Mouse (Mus musculus): Measurements from ENCODE around the gene Nek9. TPM values are rescaled to one million over a fixed set of nuclear protein-coding genes. Genes with fewer than 3 reads are reported as not detected.
A peak's percentile ranks its signal among the peaks of the same experiment; 100 is the strongest.

The Nek9 gene
- polyA plus RNA-seq, 2 experiments from 2014 or later: 11.2 to 13.9 TPM

DNA sequence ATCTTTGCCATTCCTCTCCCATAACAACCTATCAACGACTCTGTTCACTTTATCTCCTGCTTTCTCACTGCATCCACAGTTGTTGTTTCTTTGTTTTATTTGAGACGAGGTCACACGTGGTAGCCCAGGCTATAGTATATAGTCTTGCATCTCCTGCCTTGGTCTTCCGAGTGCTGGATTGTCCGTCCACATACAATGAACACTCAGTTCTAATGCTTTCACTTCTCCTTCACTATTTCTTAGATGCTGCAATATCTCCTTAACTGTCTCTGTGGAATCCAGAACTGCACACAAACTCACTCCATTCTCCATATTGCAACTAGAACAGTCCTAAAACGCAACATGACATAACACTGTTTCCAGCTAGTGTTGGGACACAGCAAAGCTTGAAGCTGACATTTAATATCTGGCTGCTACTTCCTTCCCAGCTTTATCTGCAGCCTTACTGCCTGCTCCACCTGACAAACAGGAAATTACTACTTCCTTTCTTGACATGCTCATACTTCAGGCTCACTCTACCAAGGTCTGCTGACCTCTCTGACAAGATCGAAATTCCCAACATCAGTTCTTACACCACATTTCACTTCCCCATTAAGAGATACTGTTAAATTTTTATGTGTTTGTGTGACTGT, 82.0 kb downstream of the Nek9 start:
- peak; percentile 85 for ATAC-seq

DNA sequence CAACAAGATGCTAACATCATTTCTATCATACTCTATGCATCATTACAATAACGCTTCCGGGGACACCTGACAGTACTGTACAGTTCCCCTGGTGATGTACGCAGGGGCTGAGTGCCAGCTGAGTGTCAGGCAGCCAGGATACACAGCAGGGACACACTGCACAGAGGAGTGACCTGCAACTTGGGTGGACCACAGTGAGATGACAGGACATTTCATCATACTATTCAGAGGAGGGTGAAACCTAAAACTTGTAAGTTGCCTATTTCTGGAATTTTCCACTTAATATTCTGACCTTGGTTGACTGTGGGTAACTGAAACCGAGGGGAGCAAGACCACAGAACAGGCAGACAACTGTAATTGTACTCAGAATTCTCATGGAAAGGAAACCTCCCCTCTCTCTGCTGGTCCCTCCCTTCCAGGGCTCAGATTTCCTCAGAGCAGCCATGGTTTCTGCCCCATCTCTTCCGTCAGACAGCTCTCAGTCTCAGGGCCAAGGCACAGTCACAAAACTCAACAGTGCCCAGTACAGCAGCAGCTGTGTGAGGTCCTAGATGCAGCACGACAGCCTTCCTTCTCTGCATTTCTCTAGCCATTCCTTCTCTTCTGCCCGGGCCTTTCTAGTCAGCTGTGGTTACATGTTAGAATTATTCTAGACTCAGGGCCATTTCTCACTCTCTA, 82.9 kb downstream of the Nek9 start:
- ATAC-seq: no peak

DNA sequence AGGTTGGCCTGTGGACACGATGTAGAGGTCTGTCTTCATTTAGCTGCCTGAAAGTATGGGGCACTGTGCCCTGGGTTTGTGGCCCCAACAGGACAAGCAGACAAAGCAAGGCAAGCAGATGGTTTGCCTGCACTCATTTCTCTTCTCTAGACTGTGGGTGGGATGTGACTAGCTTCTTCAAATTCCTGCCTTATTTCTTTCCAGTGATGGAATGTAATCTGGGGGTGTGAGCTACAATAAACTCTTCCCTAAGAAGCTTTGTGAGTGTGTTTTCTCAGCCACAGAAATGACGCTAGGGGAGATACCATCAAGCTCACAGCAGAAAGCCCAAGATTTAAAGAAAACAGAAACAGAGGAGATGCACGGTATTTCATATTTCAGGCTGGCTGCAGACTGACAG, 87.1 kb downstream of the Nek9 start:
- no peak for ATAC-seq

Other genes starting within 250 kb of the Nek9 start
- gene Prox2, start 228.6 kb downstream of the Nek9 start, polyA plus RNA-seq (2017; shearing (Covaris generic)): 1 to 10 TPM; 3.4 to 5.5 TPM
- gene Dlst, start 228.5 kb downstream of the Nek9 start, polyA plus RNA-seq (2017; shearing (Covaris generic)): 10 to 100 TPM; 57.2 to 73.7 TPM
- under 1 TPM; 0.28 to 0.43 TPM for gene Rps6kl1, start 188.1 kb downstream of the Nek9 start, polyA plus RNA-seq (2017; shearing (Covaris generic))
- not detected for gene Pgf, start 161.6 kb downstream of the Nek9 start, polyA plus RNA-seq (2017; shearing (Covaris generic))
- gene Eif2b2, start 119.9 kb downstream of the Nek9 start, polyA plus RNA-seq (2017; shearing (Covaris generic)): 10 to 100 TPM; 67.3 to 94.7 TPM
- 10 to 100 TPM; 11.9 to 17.2 TPM for gene Mlh3, start 68.8 kb downstream of the Nek9 start, polyA plus RNA-seq (2017; shearing (Covaris generic))
- 10 to 100 TPM; 55.7 to 59.0 TPM for gene Acyp1, start 50.9 kb downstream of the Nek9 start, polyA plus RNA-seq (2017; shearing (Covaris generic))
- gene Zc2hc1c, start 50.8 kb downstream of the Nek9 start, polyA plus RNA-seq (2017; shearing (Covaris generic)): under 1 TPM; 0.39 to 0.65 TPM
- gene Tmed10, start 35.5 kb upstream of the Nek9 start, polyA plus RNA-seq (2017; shearing (Covaris generic)): 100 to 1,000 TPM; 211 to 243 TPM
- gene Fos, start 134.5 kb upstream of the Nek9 start, polyA plus RNA-seq (2017; shearing (Covaris generic)): 10 to 100 TPM; 11.3 to 39.0 TPM

All from CD4-positive, CD25-positive, alpha-beta regulatory T cell, adult 4 months (primary cell).